Mouse (Mus musculus) stomach, postnatal 0 days (tissue): ENCODE measurements around the gene Smarcad1.

Experiments
- CTCF ChIP-seq: IDR thresholded peaks from 2 replicates; pipeline ENCODE4 v1.5.1; 2016; ENCODE audit warnings: antibody characterized with exemption, low read depth, mild to moderate bottlenecking, moderate library complexity
- EP300 ChIP-seq: optimal IDR thresholded peaks from 2 replicates; pipeline ENCODE3; 2016; ENCODE audit warnings: antibody characterized with exemption

GRCm38 (mm10) chr6:65008836-65009235, 33.5 kb upstream of the Smarcad1 start:
- TF ChIP-seq EP300, result no peak
- TF ChIP-seq CTCF, result no peak
